Comparison of ENCODE assay signal across 16 mouse cellular contexts in the genomic region with DNA sequence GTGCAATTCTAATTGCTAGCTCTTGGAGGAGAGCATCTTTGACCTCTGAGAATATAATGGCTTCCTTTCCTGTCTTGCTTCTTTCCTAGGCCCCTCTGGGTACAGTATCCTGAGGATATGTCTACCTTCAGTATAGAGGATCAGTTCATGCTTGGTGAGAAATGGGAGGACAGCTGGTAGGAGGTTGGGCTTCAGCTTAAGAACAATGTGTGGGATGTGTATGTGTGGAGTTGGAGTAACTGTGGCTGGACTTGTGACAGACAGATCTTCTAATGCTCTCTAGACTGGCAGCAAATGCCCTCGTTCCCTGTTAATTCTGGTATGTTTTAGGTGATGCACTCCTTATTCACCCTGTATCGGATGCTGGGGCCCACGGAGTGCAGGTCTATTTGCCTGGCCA.
"Had no signal": no experiment of that assay in that cellular context is flagged by ENCODE, and none has a peak within 500 bp of the region (broad histone marks: within the 10 kb centered on the region; RNA-seq: fewer than 3 reads in every experiment).

No protein-coding gene starts in this region.

- ATAC-seq: inflammation-experienced regulatory T-cells, adult 6 months; intestine, embryonic 16.5 days; liver, embryonic 12.5 days; midbrain, embryonic 13.5 days; midbrain, embryonic 16.5 days had no signal

- DNase-seq: kidney, adult 18-20 months; kidney, adult 9 months; kidney, postnatal 25 days; liver; lung, adult 18-20 months; lung, postnatal 10 days; lung, postnatal 36 days; retina, postnatal 1 day; right cerebral cortex, postnatal 25 days; thymus, adult 18-20 months; thymus, postnatal 36 days had no signal
